In the genomic region with DNA sequence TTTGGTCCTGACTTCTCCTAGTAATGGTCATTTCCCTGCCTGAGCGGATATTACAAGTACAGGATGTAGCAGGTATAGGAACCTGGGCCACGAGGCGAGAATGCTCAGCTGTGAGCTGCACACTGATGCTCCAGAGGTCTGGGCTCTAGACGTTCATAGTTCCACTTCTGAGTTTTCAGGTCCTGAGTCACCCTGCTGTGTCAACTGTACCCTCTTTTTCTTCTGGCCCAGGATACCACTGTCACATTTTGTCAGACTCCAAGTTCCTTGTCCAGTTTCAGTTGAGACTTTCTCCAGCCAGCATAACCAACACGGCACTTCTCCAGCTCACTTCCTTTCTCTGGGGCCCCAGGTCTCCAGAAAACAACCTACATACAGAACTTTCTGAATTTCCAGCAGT, we compare ENCODE assay signal across 1 mouse cellular context.
TF ChIP-seq lines count a peak whose summit lies in the region.

No protein-coding gene starts in this region.

TF ChIP-seq in CH12.LX, 34 proteins besides CTCF, POLR2A, EP300 and RAD21 (continued from another document):
- no peak for TF ChIP-seq NELFE (IDR thresholded peaks at IDR 0.05; ENCODE audit: low read depth, low read length)
- no peak for TF ChIP-seq MAFK (IDR thresholded peaks at IDR 0.05; ENCODE audit: insufficient replicate concordance, low read length)
- TF ChIP-seq ELF1 (IDR thresholded peaks at IDR 0.05; ENCODE audit: low read depth, low read length) = no peak
- TF ChIP-seq ZNF384 (IDR thresholded peaks at IDR 0.05; ENCODE audit: low read depth, low read length) = no peak
- no peak for TF ChIP-seq USF1 (IDR thresholded peaks at IDR 0.05; ENCODE audit: low read depth, low read length)
- TF ChIP-seq CHD2 (IDR thresholded peaks at IDR 0.05; ENCODE audit: low read length) = no peak
- no peak for TF ChIP-seq SMC3 (IDR thresholded peaks at IDR 0.05; ENCODE audit: low read depth, low read length)
- TF ChIP-seq JUN (IDR thresholded peaks at IDR 0.05; ENCODE audit: insufficient read depth, low read depth, low read length) = no peak
- TF ChIP-seq MAZ (IDR thresholded peaks at IDR 0.05; ENCODE audit: low read depth, low read length) = no peak
- peak; percentile 14; the same call in 1 of the 2 replicates for TF ChIP-seq IRF4 (IDR thresholded peaks at IDR 0.05; ENCODE audit: low read depth, low read length)
- no peak for TF ChIP-seq KAT2A (IDR thresholded peaks at IDR 0.05; ENCODE audit: insufficient replicate concordance, low read length)
- TF ChIP-seq MEF2A (IDR thresholded peaks at IDR 0.05; ENCODE audit: borderline replicate concordance, low read depth, low read length) = peak; percentile 42; the same call in 1 of the 2 replicates
